Mouse (Mus musculus) lung, embryonic 14.5 days (tissue): ENCODE results near the gene Gm39115. TPM values are rescaled to one million over a fixed set of nuclear protein-coding genes. Genes with fewer than 3 reads are reported as not detected.

Source experiments
- ATAC-seq: fragments of 200-750 bp; cut with Nextera tagmentation; 2 replicates; pipeline ENCODE4 v1.8.0; 2017; ENCODE audit warnings: mild to moderate bottlenecking, moderate TSS enrichment, moderate library complexity; ENCODE audit not compliant: insufficient read depth
- DNase-seq: peaks from one replicate; pipeline ENCODE4 v3.0.0-alpha.2; 2015
- H3K27ac ChIP-seq: fragments of 300-500 bp; sonication (generic); 2 replicates; pipeline ENCODE4 v1.5.1; 2014; ENCODE audit warnings: low read depth, mild to moderate bottlenecking, moderate library complexity
- H3K27me3 ChIP-seq: fragments of 300-500 bp; sonication (generic); 2 replicates; pipeline ENCODE4 v1.6.1; 2014; ENCODE audit warnings: low read length, control low read depth; ENCODE audit not compliant: insufficient read depth
- H3K36me3 ChIP-seq: fragments of 300-500 bp; sonication (generic); 2 replicates; pipeline ENCODE4 v1.6.1; 2014; ENCODE audit warnings: control low read depth; ENCODE audit not compliant: insufficient read depth
- H3K4me1 ChIP-seq: fragments of 300-500 bp; sonication (generic); 2 replicates; pipeline ENCODE4 v1.6.1; 2014; ENCODE audit warnings: antibody characterized with exemption, control low read depth; ENCODE audit not compliant: insufficient read depth
- H3K4me2 ChIP-seq: fragments of 300-500 bp; sonication (generic); 2 replicates; pipeline ENCODE4 v1.6.1; 2014; ENCODE audit warnings: mild to moderate bottlenecking
- H3K4me3 ChIP-seq: fragments of 300-500 bp; sonication (generic); 2 replicates; pipeline ENCODE4 v1.5.1; 2014; ENCODE audit warnings: low read depth, low read length
- H3K9ac ChIP-seq: fragments of 300-500 bp; sonication (generic); 2 replicates; pipeline ENCODE4 v1.6.1; 2014
- H3K9me3 ChIP-seq: fragments of 300-500 bp; sonication (generic); 2 replicates; pipeline ENCODE4 v1.6.1; 2016; ENCODE audit warnings: low read depth, low read length, control low read depth
- CTCF ChIP-seq: IDR thresholded peaks from 2 replicates; pipeline ENCODE4 v1.5.1; 2016; ENCODE audit warnings: antibody characterized with exemption, low read depth
- WGBS: fragments of 180-500 bp; shearing (Covaris S2); extraction: QIAGEN DNeasy Blood & Tissue Kit; methylation state at CpG from one replicate; pipeline ENCODE4 v1.1.7; 2014; 5-methylcytosine and 5-hydroxymethylcytosine counted together
- polyA plus RNA-seq: library from polyadenylated mRNA; unstranded; fragments of >200 nt; fragmentation: Nextera tagmentation; extraction: Ambion mirVana; gene quantifications from 2 replicates; pipeline ENCODE4 v1.2.1, GENCODE M21; 2014

Gm39115 gene
- polyA plus RNA-seq, 1 experiment from 2014 or later: not detected

DNA sequence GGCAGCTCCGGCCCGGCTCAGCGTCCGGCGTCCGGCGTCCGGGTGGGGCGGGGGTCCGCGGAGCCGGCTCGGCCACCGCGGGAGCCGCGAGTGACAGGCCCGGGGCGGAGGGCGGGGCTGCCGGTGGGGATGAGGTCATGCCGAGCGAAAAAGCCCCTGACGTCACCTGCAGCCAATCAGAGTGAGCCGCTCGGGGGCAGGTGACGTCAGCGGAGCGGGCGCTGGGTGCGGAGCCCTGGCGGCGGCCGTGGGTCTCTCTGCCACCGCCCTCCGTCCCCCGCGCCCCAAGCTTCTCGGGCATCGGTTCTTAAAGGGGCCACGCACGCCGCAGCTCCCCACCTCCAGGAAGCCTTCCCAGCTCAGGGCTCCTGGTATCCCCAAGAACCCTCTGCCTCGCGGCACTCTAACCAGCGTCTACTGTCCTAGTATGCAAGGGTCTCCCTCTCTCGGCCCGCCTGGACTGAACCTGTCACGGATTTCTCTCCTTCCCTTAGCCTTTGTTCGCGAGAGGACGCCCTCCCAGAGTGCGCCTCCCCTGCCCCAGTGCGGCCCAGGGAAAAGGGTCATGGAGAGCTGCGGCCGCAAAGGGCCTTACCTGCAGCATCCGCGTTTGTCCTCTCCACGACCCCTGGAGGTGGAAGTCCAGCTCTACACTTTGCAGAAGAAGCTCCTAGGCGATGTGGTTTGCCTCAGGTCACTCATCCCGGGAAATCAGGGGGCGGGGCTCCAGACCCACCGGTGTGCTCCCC, 40.5 kb downstream of the Gm39115 start, which contains the start of gene Dusp8:
TSS of gene Dusp8 (minus strand) at position 661 of the 749 bp plus-strand sequence.
- peak; percentile 52 for TF ChIP-seq CTCF
- no peaks in the 10 kb centered on the region for H3K9me3 ChIP-seq
- peak within 1 kb of the TSS; percentile 68 for H3K4me3 ChIP-seq
- peaks cover 4% of the 10 kb centered on the region; the same call in 1 of the 2 replicates for H3K4me1 ChIP-seq
- ATAC-seq (peak; percentile 87), DNase-seq (peak; percentile 91)
- WGBS: under 1% methylated on average over 58 of the region's 63 CpGs
- H3K27ac ChIP-seq: peak within 1 kb of the TSS; percentile 63
- H3K9ac ChIP-seq: peak within 1 kb of the TSS; percentile 72
- peak within 1 kb of the TSS; percentile 97 for H3K4me2 ChIP-seq
- H3K27me3 ChIP-seq: peaks cover 46% of the 10 kb centered on the region
- H3K36me3 ChIP-seq: no peaks in the 10 kb centered on the region

DNA sequence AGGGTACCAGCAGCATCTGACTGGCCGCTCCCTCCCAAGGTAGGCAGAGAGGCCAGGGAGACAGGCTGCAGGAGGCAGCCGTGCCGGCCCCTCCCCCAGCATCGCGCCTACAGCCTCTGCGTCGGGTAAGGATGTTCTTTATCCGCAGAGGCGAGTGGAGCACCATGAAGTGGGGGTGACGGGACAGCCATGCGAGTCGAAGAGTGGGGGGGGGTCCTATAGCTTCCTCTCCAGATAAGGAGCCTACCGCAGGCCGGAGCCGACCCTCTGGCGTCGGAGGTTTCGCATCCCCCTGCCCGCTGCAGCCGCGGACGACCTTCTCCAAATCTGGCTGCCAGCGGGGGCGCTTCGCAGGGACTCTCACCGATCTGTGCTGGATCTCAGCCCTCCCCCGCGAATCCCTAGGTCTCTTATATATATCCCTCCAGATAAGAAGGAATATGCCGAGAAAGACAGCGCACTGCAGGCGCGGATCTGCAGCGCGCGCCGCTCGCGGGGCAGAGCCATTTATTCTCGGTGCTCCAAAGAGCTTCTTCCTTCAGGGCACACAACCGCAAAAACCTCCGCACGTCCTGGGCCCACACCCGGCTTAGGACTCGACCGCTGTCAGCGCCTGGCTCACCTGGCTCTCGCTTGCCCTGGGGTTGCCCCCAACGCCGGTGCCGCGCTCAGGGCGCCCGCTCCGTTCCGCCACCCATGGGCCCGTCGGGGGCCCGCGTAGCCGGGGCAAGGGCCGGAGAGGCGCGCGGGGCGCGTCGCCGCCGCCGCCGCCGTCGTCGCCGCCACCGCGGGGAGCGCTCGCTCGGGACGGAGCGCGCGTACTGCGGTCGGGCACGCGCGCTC, 41.3 kb downstream of the Gm39115 start:
- peaks cover 46% of the 10 kb centered on the region for H3K27me3 ChIP-seq

GRCm38 (mm10) chr7:142093696-142094240, 42.1 kb downstream of the Gm39115 start:
- H3K27me3 ChIP-seq: peaks cover 46% of the 10 kb centered on the region
- 30% methylated on average over 6 of the region's 6 CpGs for WGBS
- H3K9ac ChIP-seq: peak overlapping the region; percentile 72

More for the DNA sequence above, 41.3 kb downstream of the Gm39115 start:
- ATAC-seq: peak; percentile 37
- H3K4me1 ChIP-seq: peaks cover 8% of the 10 kb centered on the region; the same call in 1 of the 2 replicates
- under 1% methylated on average over 89 of the region's 89 CpGs for WGBS
- no peaks in the 10 kb centered on the region for H3K9me3 ChIP-seq
- no peaks in the 10 kb centered on the region for H3K36me3 ChIP-seq
- DNase-seq: peak; percentile 29
- no peak for TF ChIP-seq CTCF
- H3K27ac ChIP-seq: peak overlapping the region; percentile 63
- peak overlapping the region; percentile 68 for H3K4me3 ChIP-seq
- peak overlapping the region; percentile 72 for H3K9ac ChIP-seq
- H3K4me2 ChIP-seq: peak overlapping the region; percentile 97

GRCm38 (mm10) chr7:142092991-142093390, 42.8 kb downstream of the Gm39115 start:
- H3K9me3 ChIP-seq: no peaks in the 10 kb centered on the region
- H3K9ac ChIP-seq: no peak overlapping the region
- no peaks in the 10 kb centered on the region for H3K36me3 ChIP-seq
- H3K4me3 ChIP-seq: no peak overlapping the region
- peak overlapping the region; percentile 97; the same call in 1 of the 2 replicates for H3K4me2 ChIP-seq
- no peak for TF ChIP-seq CTCF
- H3K27ac ChIP-seq: no peak overlapping the region
- H3K27me3 ChIP-seq: peaks cover 46% of the 10 kb centered on the region
- ATAC-seq (no peak), DNase-seq (no peak)
- H3K4me1 ChIP-seq: peaks cover 8% of the 10 kb centered on the region; the same call in 1 of the 2 replicates
- WGBS: 48% methylated on average over 1 of the region's 1 CpGs

More at GRCm38 (mm10) chr7:142093696-142094240, 42.1 kb downstream of the Gm39115 start:
- Histone ChIP-seq H3K9me3 (no peaks in the 10 kb centered on the region), H3K4me2 (peak overlapping the region; percentile 97), H3K4me1 (peaks cover 8% of the 10 kb centered on the region; the same call in 1 of the 2 replicates), H3K27ac (no peak overlapping the region), H3K36me3 (no peaks in the 10 kb centered on the region), H3K4me3 (peak overlapping the region; percentile 68)
- no peak for TF ChIP-seq CTCF
- DNase-seq (no peak), ATAC-seq (no peak)

- Histone ChIP-seq H3K9me3 (no peaks in the 10 kb centered on the region), H3K27me3 (peaks cover 37% of the 10 kb centered on the region), H3K4me1 (peaks cover 8% of the 10 kb centered on the region; the same call in 1 of the 2 replicates), H3K27ac (no peak overlapping the region), H3K36me3 (no peaks in the 10 kb centered on the region), H3K4me3 (no peak overlapping the region), H3K4me2 (no peak overlapping the region), H3K9ac (no peak overlapping the region)
- ATAC-seq: no peak
- 3% methylated on average over 4 of the region's 4 CpGs for WGBS
- peak; percentile 27 for DNase-seq
- TF ChIP-seq CTCF: no peak
These were observed 44.0 kb downstream of the Gm39115 start for GRCm38 (mm10) chr7:142091848-142092247.

GRCm38 (mm10) chr7:142089648-142090447, 46.0 kb downstream of the Gm39115 start:
- Histone ChIP-seq H3K4me2 (no peak overlapping the region), H3K4me1 (peaks cover 5% of the 10 kb centered on the region), H3K36me3 (no peaks in the 10 kb centered on the region), H3K27ac (no peak overlapping the region), H3K9ac (no peak overlapping the region), H3K9me3 (no peaks in the 10 kb centered on the region), H3K4me3 (no peak overlapping the region), H3K27me3 (peaks cover 23% of the 10 kb centered on the region)
- WGBS: 40% methylated on average over 17 of the region's 17 CpGs
- ATAC-seq (no peak), DNase-seq (no peak)
- TF ChIP-seq CTCF: no peak
